Mouse (Mus musculus) olfactory bulb, adult 2 months (tissue): ENCODE measurements around the gene Slc5a10.

ENCODE experiments used
- CTCF ChIP-seq: fragments of 200-500 bp; IDR thresholded peaks from 2 replicates; pipeline ENCODE4 v1.5.1; 2012; ENCODE audit warnings: low read depth, mild to moderate bottlenecking, low read length, moderate library complexity; ENCODE audit not compliant: insufficient read depth
- POLR2A ChIP-seq: fragments of 200-500 bp; IDR thresholded peaks from 2 replicates; pipeline ENCODE4 v1.6.1; 2012; ENCODE audit warnings: mild to moderate bottlenecking, low read depth, low read length, moderate library complexity; ENCODE audit not compliant: insufficient read depth

GRCm38 (mm10) chr11:61760518-61760917, 39.9 kb upstream of the Slc5a10 start:
- TF ChIP-seq POLR2A (no peak), CTCF (no peak)
